Mouse (Mus musculus) right cerebral cortex, adult 2 months (tissue): ENCODE data around the gene Tdrd7.

ENCODE experiments used
- DNase-seq, 2 experiments: peaks; one replicate each; pipeline ENCODE4 v3.0.0; 2021 to 2022; ENCODE audit warnings: low spot score in 2 of 2

Tdrd7 gene

GRCm38 (mm10) chr4:45972448-45972854, 7.3 kb downstream of the Tdrd7 start:
- peak; percentile 49 to 73 for DNase-seq

- no peak for DNase-seq
These were observed 7.8 kb downstream of the Tdrd7 start for GRCm38 (mm10) chr4:45972951-45973350.

GRCm38 (mm10) chr4:45976931-45977667, 12.0 kb downstream of the Tdrd7 start:
- no peak for DNase-seq

GRCm38 (mm10) chr4:45979916-45980315, 14.8 kb downstream of the Tdrd7 start:
- DNase-seq = no peak

GRCm38 (mm10) chr4:45981054-45981453, 15.9 kb downstream of the Tdrd7 start:
- DNase-seq = no peak

GRCm38 (mm10) chr4:45990427-45991135, 25.4 kb downstream of the Tdrd7 start:
- DNase-seq = no peak

- peak; percentile 12 to 14 for DNase-seq
These were observed 33.4 kb downstream of the Tdrd7 start for GRCm38 (mm10) chr4:45998536-45998935.

GRCm38 (mm10) chr4:46008142-46008793, 43.1 kb downstream of the Tdrd7 start:
- no peak for DNase-seq

- DNase-seq = no peak
These were observed 46.6 kb downstream of the Tdrd7 start for GRCm38 (mm10) chr4:46011698-46012097.

GRCm38 (mm10) chr4:46015605-46016004, 50.5 kb downstream of the Tdrd7 start:
- no peak for DNase-seq

- no peak for DNase-seq
These were observed 57.9 kb downstream of the Tdrd7 start for GRCm38 (mm10) chr4:46023021-46023481.

- DNase-seq = peak; percentile 45 to 55
These were observed 60.8 kb downstream of the Tdrd7 start for GRCm38 (mm10) chr4:46025893-46026292.

GRCm38 (mm10) chr4:46028224-46028623, 63.1 kb downstream of the Tdrd7 start:
- no peak for DNase-seq

- no peak for DNase-seq
These were observed 63.6 kb downstream of the Tdrd7 start for GRCm38 (mm10) chr4:46028781-46029180.

- no peak for DNase-seq
These were observed 64.4 kb downstream of the Tdrd7 start for GRCm38 (mm10) chr4:46029552-46029951.

- DNase-seq = no peak
These were observed 67.3 kb downstream of the Tdrd7 start for GRCm38 (mm10) chr4:46032448-46032847.

GRCm38 (mm10) chr4:46033197-46033596, 68.1 kb downstream of the Tdrd7 start:
- no peak for DNase-seq

GRCm38 (mm10) chr4:46038591-46038891, 73.4 kb downstream of the Tdrd7 start:
- no peak for DNase-seq

- DNase-seq = peak; percentile 62 to 72
These were observed 74.0 kb downstream of the Tdrd7 start, which contains the start of gene Tmod1 for GRCm38 (mm10) chr4:46038892-46039751. Gene Tmod1, plus strand, starts transcription at chr4:46038935.

GRCm38 (mm10) chr4:46039899-46040298, 74.8 kb downstream of the Tdrd7 start:
- DNase-seq = no peak

- DNase-seq = peak; percentile 35 to 50
These were observed 75.6 kb downstream of the Tdrd7 start for GRCm38 (mm10) chr4:46040594-46041192.
